In genomic region chr10:80357336-80357735, GRCm38 (mm10) we compare ENCODE assay signal across 8 mouse cellular contexts. TPM values are rescaled to one million over a fixed set of nuclear protein-coding genes. Genes with fewer than 3 reads are reported as not detected.
DNase-seq lines count a peak whose midpoint lies in the region; ATAC-seq and TF ChIP-seq lines count a peak whose summit lies in the region.
"Had no signal": no experiment of that assay in that cellular context is flagged by ENCODE, and none has a peak within 500 bp of the region (broad histone marks: within the 10 kb centered on the region; RNA-seq: fewer than 3 reads in every experiment).

No protein-coding gene starts in this region.

- H3K27ac ChIP-seq in left cerebral cortex, adult 2 months, result no peak overlapping the region
- no peak overlapping the region for H3K27ac ChIP-seq in forebrain, embryonic 12.5 days
- H3K27ac ChIP-seq in hindbrain, embryonic 16.5 days (ENCODE audit: low read depth, low read length), result no peak overlapping the region
- no peak overlapping the region for H3K27ac ChIP-seq in midbrain, postnatal 0 days (ENCODE audit: low read depth, low read length)

- ATAC-seq in forebrain, embryonic 12.5 days (ENCODE audit: low FRiP score), result no peak
- ATAC-seq in hindbrain, embryonic 16.5 days, result peak; percentile 29
- ATAC-seq in midbrain, postnatal 0 days (ENCODE audit: low FRiP score), result no peak

- intact Hi-C loops in left cerebral cortex, adult 2 months (cut with DNase I), result loop anchor here (2.0 kb wide), 1 partner anchor 13 kb away; no protein-coding TSS in a partner anchor
- intact Hi-C loops in gastrocnemius, postnatal 14 days (cut with DNase I; ENCODE audit: low total_unique reads), result no loop called here

- no peaks in the 10 kb centered on the region for H3K9me3 ChIP-seq in forebrain, embryonic 12.5 days
- no peaks in the 10 kb centered on the region for H3K9me3 ChIP-seq in hindbrain, embryonic 16.5 days (ENCODE audit: control insufficient read depth, low read length)
- H3K9me3 ChIP-seq in midbrain, postnatal 0 days (ENCODE audit: low read length), result no peaks in the 10 kb centered on the region

- no peaks in the 10 kb centered on the region for H3K36me3 ChIP-seq in forebrain, embryonic 12.5 days (replicated peaks)
- no peaks in the 10 kb centered on the region for H3K36me3 ChIP-seq in hindbrain, embryonic 16.5 days (ENCODE audit: control insufficient read depth, insufficient read depth, low read length)
- no peaks in the 10 kb centered on the region for H3K36me3 ChIP-seq in midbrain, postnatal 0 days (ENCODE audit: insufficient read depth, low read length)

- H3K4me1 ChIP-seq in forebrain, embryonic 12.5 days, result peaks cover 16% of the 10 kb centered on the region
- H3K4me1 ChIP-seq in hindbrain, embryonic 16.5 days (ENCODE audit: control insufficient read depth, insufficient read depth, low read depth, low read length), result peaks cover 20% of the 10 kb centered on the region
- H3K4me1 ChIP-seq in midbrain, postnatal 0 days (ENCODE audit: insufficient read depth, low read length), result peaks cover 8% of the 10 kb centered on the region; the same call in 1 of the 2 replicates

- H3K4me2 ChIP-seq in forebrain, embryonic 12.5 days, result peak overlapping the region; percentile 38; the same call in 1 of the 2 replicates
- peak overlapping the region; percentile 70 for H3K4me2 ChIP-seq in hindbrain, embryonic 16.5 days (ENCODE audit: low read length)
- H3K4me2 ChIP-seq in midbrain, postnatal 0 days (ENCODE audit: low read depth, low read length, poor library complexity, severe bottlenecking), result peak overlapping the region; percentile 82

- no peak for TF ChIP-seq CTCF in left cerebral cortex, adult 2 months (IDR thresholded peaks at IDR 0.05)
- no peak for TF ChIP-seq CTCF in midbrain, postnatal 0 days (IDR thresholded peaks at IDR 0.05)

- no peak overlapping the region for H3K9ac ChIP-seq in forebrain, embryonic 12.5 days
- no peak overlapping the region; the same call in 1 of the 2 replicates for H3K9ac ChIP-seq in hindbrain, embryonic 16.5 days (ENCODE audit: low read depth, low read length)
- no peak overlapping the region for H3K9ac ChIP-seq in midbrain, postnatal 0 days (replicated peaks; ENCODE audit: low read length, poor library complexity, severe bottlenecking)

- peak overlapping the region; percentile 50 for H3K4me3 ChIP-seq in left cerebral cortex, adult 2 months
- peak overlapping the region; percentile 23; the same call in 1 of the 2 replicates for H3K4me3 ChIP-seq in forebrain, embryonic 12.5 days (replicated peaks)
- peak overlapping the region; percentile 41 for H3K4me3 ChIP-seq in hindbrain, embryonic 16.5 days (ENCODE audit: low read length)
- H3K4me3 ChIP-seq in midbrain, postnatal 0 days (ENCODE audit: low read depth, low read length), result peak overlapping the region; percentile 50

- DNase-seq in left cerebral cortex, adult 2 months (ENCODE audit: extremely low spot score in 1 of 2, low spot score in 2 of 2), result no peak
- DNase-seq in left cerebral cortex, adult 11 months (ENCODE audit: low spot score), result no peak
- DNase-seq in midbrain, postnatal 0 days (ENCODE audit: low spot score), result no peak
- no peak for DNase-seq in natural killer cell, adult 2 months (ENCODE audit: low spot score in 2 of 2)
- DNase-seq in gastrocnemius, postnatal 14 days, result no peak
- DNase-seq: thymus, postnatal 4 days had no signal

- 41% methylated on average over 7 of the region's 7 CpGs for WGBS in forebrain, embryonic 12.5 days
- WGBS in hindbrain, embryonic 16.5 days, result 35% methylated on average over 7 of the region's 7 CpGs
- WGBS in midbrain, postnatal 0 days, result 31% methylated on average over 7 of the region's 7 CpGs

- peaks cover 84% of the 10 kb centered on the region for H3K27me3 ChIP-seq in forebrain, embryonic 12.5 days
- peaks cover 65% of the 10 kb centered on the region for H3K27me3 ChIP-seq in hindbrain, embryonic 16.5 days (replicated peaks; ENCODE audit: control insufficient read depth, insufficient read depth, low read length)
- peaks cover 41% of the 10 kb centered on the region for H3K27me3 ChIP-seq in midbrain, postnatal 0 days (ENCODE audit: insufficient read depth, low read length)

RNA-seq across cellular contexts. Expression of gene Plk5, which starts 1.1 kb away (rescaled TPM):
- total RNA-seq in left cerebral cortex, adult 2 months (2021), result 10 to 100 TPM; 27.3 to 37.9 TPM
- 0.23 and 0.40 TPM in 2 replicates for polyA plus RNA-seq in forebrain, embryonic 12.5 days (2016; fragmentation: Nextera tagmentation; extraction: Ambion mirVana)
- polyA plus RNA-seq in hindbrain, embryonic 16.5 days (2015; fragmentation: Nextera tagmentation; extraction: Ambion mirVana), result 9.3 and 11.0 TPM in 2 replicates
- total RNA-seq in midbrain, postnatal 0 days (2014; rRNA removed), result 17.5 and 23.1 TPM in 2 replicates
- 12.5 and 12.8 TPM in 2 replicates for polyA plus RNA-seq in midbrain, postnatal 0 days (2015; fragmentation: Nextera tagmentation; extraction: Ambion mirVana)
- under 1 TPM; 0.12 to 0.13 TPM for total RNA-seq in gastrocnemius, postnatal 14 days (2021)

RNA-seq across cellular contexts. Expression of gene Adamtsl5, which starts 9.1 kb away (rescaled TPM):
- total RNA-seq in left cerebral cortex, adult 2 months (2021), result 10 to 100 TPM in 1 of 2 experiments, 1 to 10 TPM in 1; 7.9 to 11.1 TPM
- polyA plus RNA-seq in forebrain, embryonic 12.5 days (2016; fragmentation: Nextera tagmentation; extraction: Ambion mirVana), result 0.17 and 0.55 TPM in 2 replicates
- polyA plus RNA-seq in hindbrain, embryonic 16.5 days (2015; fragmentation: Nextera tagmentation; extraction: Ambion mirVana), result 1.1 and 1.8 TPM in 2 replicates
- 0.71 and 0.77 TPM in 2 replicates for total RNA-seq in midbrain, postnatal 0 days (2014; rRNA removed)
- 0.62 and 0.71 TPM in 2 replicates for polyA plus RNA-seq in midbrain, postnatal 0 days (2015; fragmentation: Nextera tagmentation; extraction: Ambion mirVana)
- total RNA-seq in gastrocnemius, postnatal 14 days (2021), result 10 to 100 TPM; 24.2 to 26.1 TPM

RNA-seq across cellular contexts. Expression of gene Reep6, which starts 27.6 kb away (rescaled TPM):
- 10 to 100 TPM; 13.5 to 13.6 TPM for total RNA-seq in left cerebral cortex, adult 2 months (2021)
- 4.1 and 4.4 TPM in 2 replicates for polyA plus RNA-seq in forebrain, embryonic 12.5 days (2016; fragmentation: Nextera tagmentation; extraction: Ambion mirVana)
- 7.5 and 7.6 TPM in 2 replicates for polyA plus RNA-seq in hindbrain, embryonic 16.5 days (2015; fragmentation: Nextera tagmentation; extraction: Ambion mirVana)
- total RNA-seq in midbrain, postnatal 0 days (2014; rRNA removed), result 3.8 and 5.3 TPM in 2 replicates
- polyA plus RNA-seq in midbrain, postnatal 0 days (2015; fragmentation: Nextera tagmentation; extraction: Ambion mirVana), result 7.0 and 7.8 TPM in 2 replicates
- 1 to 10 TPM; 1.9 to 2.5 TPM for total RNA-seq in gastrocnemius, postnatal 14 days (2021)

RNA-seq across cellular contexts. Expression of gene Pcsk4, which starts 28.0 kb away (rescaled TPM):
- total RNA-seq in left cerebral cortex, adult 2 months (2021), result 1 to 10 TPM; 4.0 to 5.4 TPM
- polyA plus RNA-seq in forebrain, embryonic 12.5 days (2016; fragmentation: Nextera tagmentation; extraction: Ambion mirVana), result 3.7 and 3.8 TPM in 2 replicates
- polyA plus RNA-seq in hindbrain, embryonic 16.5 days (2015; fragmentation: Nextera tagmentation; extraction: Ambion mirVana), result 8.1 and 8.5 TPM in 2 replicates
- 5.2 and 7.5 TPM in 2 replicates for total RNA-seq in midbrain, postnatal 0 days (2014; rRNA removed)
- polyA plus RNA-seq in midbrain, postnatal 0 days (2015; fragmentation: Nextera tagmentation; extraction: Ambion mirVana), result 12.6 and 14.6 TPM in 2 replicates
- 1 to 10 TPM in 1 of 2 experiments, under 1 TPM in 1; 0.53 to 1.2 TPM for total RNA-seq in gastrocnemius, postnatal 14 days (2021)

RNA-seq across cellular contexts. Expression of gene Mex3d, which starts 30.1 kb away (rescaled TPM):
- 10 to 100 TPM; 19.2 to 20.6 TPM for total RNA-seq in left cerebral cortex, adult 2 months (2021)
- polyA plus RNA-seq in forebrain, embryonic 12.5 days (2016; fragmentation: Nextera tagmentation; extraction: Ambion mirVana), result 17.3 and 21.3 TPM in 2 replicates
- 9.1 and 9.2 TPM in 2 replicates for polyA plus RNA-seq in hindbrain, embryonic 16.5 days (2015; fragmentation: Nextera tagmentation; extraction: Ambion mirVana)
- 118 and 147 TPM in 2 replicates for total RNA-seq in midbrain, postnatal 0 days (2014; rRNA removed)
- polyA plus RNA-seq in midbrain, postnatal 0 days (2015; fragmentation: Nextera tagmentation; extraction: Ambion mirVana), result 12.5 and 13.9 TPM in 2 replicates
- total RNA-seq in gastrocnemius, postnatal 14 days (2021), result 1 to 10 TPM; 5.2 to 6.0 TPM

Comparison
In these comparisons a context has a peak if more than half of its experiments do, and no peak if none do; other contexts are left out.
1. RNA of gene Plk5, which starts 1.1 kb away (total RNA-seq): 27.3 to 37.9 TPM in left cerebral cortex, adult 2 months and 17.5 to 23.1 TPM in midbrain, postnatal 0 days; 0.12 to 0.13 TPM in gastrocnemius, postnatal 14 days; every median in the first group is over 10 times any median in the second.
2. Peak in every context shown above with its lines, with median percentiles within 50 percentile points of each other: H3K4me3 ChIP-seq and H3K4me2 ChIP-seq.